Mouse (Mus musculus): ENCODE results near the gene Pdzd2. TPM values are rescaled to one million over a fixed set of nuclear protein-coding genes. Genes with fewer than 3 reads are reported as not detected.

Pdzd2 gene
- polyA plus RNA-seq, 1 experiment from 2014 or later, result 33.2 TPM

- no peak overlapping the region for H3K4me2 ChIP-seq (ENCODE audit: low read depth, low read length)
- no peaks in the 10 kb centered on the region for H3K27me3 ChIP-seq (ENCODE audit: control insufficient read depth, insufficient read depth, low read depth, low read length)
- H3K36me3 ChIP-seq (ENCODE audit: control insufficient read depth, insufficient read depth, low read length), result no peaks in the 10 kb centered on the region
- ATAC-seq (ENCODE audit: low read depth), result no peak
- H3K9ac ChIP-seq (ENCODE audit: low read length), result no peak overlapping the region
- no peaks in the 10 kb centered on the region for H3K4me1 ChIP-seq (replicated peaks; ENCODE audit: control insufficient read depth, insufficient read depth, low read length)
- H3K27ac ChIP-seq (ENCODE audit: low read length), result no peak overlapping the region
- no peak overlapping the region for H3K4me3 ChIP-seq (ENCODE audit: low read length)
- H3K9me3 ChIP-seq (ENCODE audit: control insufficient read depth, low read length), result no peaks in the 10 kb centered on the region
- WGBS, result 74% methylated on average over 5 of the region's 5 CpGs
Measured at GRCm38 (mm10) chr15:12533254-12533653, 206.5 kb downstream of the Pdzd2 start.

- H3K27ac ChIP-seq (ENCODE audit: low read length), result no peak overlapping the region
- H3K9ac ChIP-seq (ENCODE audit: low read length), result no peak overlapping the region
- H3K27me3 ChIP-seq (ENCODE audit: control insufficient read depth, insufficient read depth, low read depth, low read length), result no peaks in the 10 kb centered on the region
- H3K9me3 ChIP-seq (ENCODE audit: control insufficient read depth, low read length), result no peaks in the 10 kb centered on the region
- no peak for ATAC-seq (ENCODE audit: low read depth)
- WGBS, result 87% methylated on average over 4 of the region's 4 CpGs
- H3K4me1 ChIP-seq (replicated peaks; ENCODE audit: control insufficient read depth, insufficient read depth, low read length), result no peaks in the 10 kb centered on the region
- no peak overlapping the region for H3K4me2 ChIP-seq (ENCODE audit: low read depth, low read length)
- H3K4me3 ChIP-seq (ENCODE audit: low read length), result no peak overlapping the region
- H3K36me3 ChIP-seq (ENCODE audit: control insufficient read depth, insufficient read depth, low read length), result no peaks in the 10 kb centered on the region
Measured at GRCm38 (mm10) chr15:12532568-12532967, 207.2 kb downstream of the Pdzd2 start.

GRCm38 (mm10) chr15:12522810-12523209 lies 216.9 kb downstream of the Pdzd2 start:
- Histone ChIP-seq H3K4me1 (replicated peaks; ENCODE audit: control insufficient read depth, insufficient read depth, low read length) (peaks cover 5% of the 10 kb centered on the region; the same call in 1 of the 2 replicates), H3K27ac (ENCODE audit: low read length) (no peak overlapping the region), H3K4me3 (ENCODE audit: low read length) (no peak overlapping the region), H3K36me3 (ENCODE audit: control insufficient read depth, insufficient read depth, low read length) (no peaks in the 10 kb centered on the region), H3K9me3 (ENCODE audit: control insufficient read depth, low read length) (no peaks in the 10 kb centered on the region), H3K27me3 (ENCODE audit: control insufficient read depth, insufficient read depth, low read depth, low read length) (no peaks in the 10 kb centered on the region), H3K4me2 (ENCODE audit: low read depth, low read length) (no peak overlapping the region), H3K9ac (ENCODE audit: low read length) (no peak overlapping the region)
- 49% methylated on average over 7 of the region's 7 CpGs for WGBS
- ATAC-seq (ENCODE audit: low read depth), result no peak

- H3K27ac ChIP-seq (ENCODE audit: low read length), result no peak overlapping the region
- no peaks in the 10 kb centered on the region for H3K9me3 ChIP-seq (ENCODE audit: control insufficient read depth, low read length)
- no peak for ATAC-seq (ENCODE audit: low read depth)
- H3K36me3 ChIP-seq (ENCODE audit: control insufficient read depth, insufficient read depth, low read length), result no peaks in the 10 kb centered on the region
- 66% methylated on average over 9 of the region's 9 CpGs for WGBS
- H3K9ac ChIP-seq (ENCODE audit: low read length), result no peak overlapping the region
- H3K27me3 ChIP-seq (ENCODE audit: control insufficient read depth, insufficient read depth, low read depth, low read length), result no peaks in the 10 kb centered on the region
- no peak overlapping the region for H3K4me2 ChIP-seq (ENCODE audit: low read depth, low read length)
- H3K4me3 ChIP-seq (ENCODE audit: low read length), result no peak overlapping the region
- peaks cover 6% of the 10 kb centered on the region; the same call in 1 of the 2 replicates for H3K4me1 ChIP-seq (replicated peaks; ENCODE audit: control insufficient read depth, insufficient read depth, low read length)
Measured at GRCm38 (mm10) chr15:12520292-12520691, 219.4 kb downstream of the Pdzd2 start.

GRCm38 (mm10) chr15:12518370-12518973 lies 221.3 kb downstream of the Pdzd2 start:
- no peaks in the 10 kb centered on the region for H3K9me3 ChIP-seq (ENCODE audit: control insufficient read depth, low read length)
- no peak overlapping the region for H3K27ac ChIP-seq (ENCODE audit: low read length)
- H3K4me2 ChIP-seq (ENCODE audit: low read depth, low read length), result no peak overlapping the region
- WGBS, result 59% methylated on average over 14 of the region's 14 CpGs
- no peaks in the 10 kb centered on the region for H3K27me3 ChIP-seq (ENCODE audit: control insufficient read depth, insufficient read depth, low read depth, low read length)
- H3K4me1 ChIP-seq (replicated peaks; ENCODE audit: control insufficient read depth, insufficient read depth, low read length), result peaks cover 7% of the 10 kb centered on the region; the same call in 1 of the 2 replicates
- no peak overlapping the region for H3K4me3 ChIP-seq (ENCODE audit: low read length)
- 0 out of 2 replicates have a peak, but pooled peaks have one; percentile 19 for ATAC-seq (ENCODE audit: low read depth)
- no peak overlapping the region for H3K9ac ChIP-seq (ENCODE audit: low read length)
- no peaks in the 10 kb centered on the region for H3K36me3 ChIP-seq (ENCODE audit: control insufficient read depth, insufficient read depth, low read length)

GRCm38 (mm10) chr15:12517314-12517813 lies 222.4 kb downstream of the Pdzd2 start:
- Histone ChIP-seq H3K9ac (ENCODE audit: low read length) (no peak overlapping the region), H3K4me1 (replicated peaks; ENCODE audit: control insufficient read depth, insufficient read depth, low read length) (peaks cover 7% of the 10 kb centered on the region; the same call in 1 of the 2 replicates), H3K27ac (ENCODE audit: low read length) (no peak overlapping the region), H3K4me2 (ENCODE audit: low read depth, low read length) (no peak overlapping the region), H3K36me3 (ENCODE audit: control insufficient read depth, insufficient read depth, low read length) (no peaks in the 10 kb centered on the region), H3K4me3 (ENCODE audit: low read length) (no peak overlapping the region), H3K9me3 (ENCODE audit: control insufficient read depth, low read length) (no peaks in the 10 kb centered on the region), H3K27me3 (ENCODE audit: control insufficient read depth, insufficient read depth, low read depth, low read length) (no peaks in the 10 kb centered on the region)
- WGBS, result 42% methylated on average over 9 of the region's 9 CpGs
- ATAC-seq (ENCODE audit: low read depth), result no peak

- no peak overlapping the region for H3K27ac ChIP-seq (ENCODE audit: low read length)
- ATAC-seq (ENCODE audit: low read depth), result peak; percentile 69
Measured at GRCm38 (mm10) chr15:12515272-12515844, 224.4 kb downstream of the Pdzd2 start.

GRCm38 (mm10) chr15:12513526-12513925 lies 226.2 kb downstream of the Pdzd2 start:
- Histone ChIP-seq H3K4me3 (ENCODE audit: low read length) (no peak overlapping the region), H3K4me2 (ENCODE audit: low read depth, low read length) (no peak overlapping the region), H3K9ac (ENCODE audit: low read length) (no peak overlapping the region), H3K4me1 (replicated peaks; ENCODE audit: control insufficient read depth, insufficient read depth, low read length) (peaks cover 7% of the 10 kb centered on the region; the same call in 1 of the 2 replicates), H3K36me3 (ENCODE audit: control insufficient read depth, insufficient read depth, low read length) (no peaks in the 10 kb centered on the region), H3K9me3 (ENCODE audit: control insufficient read depth, low read length) (no peaks in the 10 kb centered on the region), H3K27ac (ENCODE audit: low read length) (no peak overlapping the region), H3K27me3 (ENCODE audit: control insufficient read depth, insufficient read depth, low read depth, low read length) (no peaks in the 10 kb centered on the region)
- WGBS, result 56% methylated on average over 9 of the region's 9 CpGs
- ATAC-seq (ENCODE audit: low read depth), result no peak

More at GRCm38 (mm10) chr15:12515272-12515844, 224.4 kb downstream of the Pdzd2 start:
- 70% methylated on average over 9 of the region's 9 CpGs for WGBS
- no peaks in the 10 kb centered on the region for H3K9me3 ChIP-seq (ENCODE audit: control insufficient read depth, low read length)
- no peak overlapping the region for H3K4me3 ChIP-seq (ENCODE audit: low read length)
- H3K9ac ChIP-seq (ENCODE audit: low read length), result no peak overlapping the region
- H3K27me3 ChIP-seq (ENCODE audit: control insufficient read depth, insufficient read depth, low read depth, low read length), result no peaks in the 10 kb centered on the region
- H3K4me1 ChIP-seq (replicated peaks; ENCODE audit: control insufficient read depth, insufficient read depth, low read length), result peaks cover 7% of the 10 kb centered on the region; the same call in 1 of the 2 replicates
- H3K4me2 ChIP-seq (ENCODE audit: low read depth, low read length), result no peak overlapping the region
- H3K36me3 ChIP-seq (ENCODE audit: control insufficient read depth, insufficient read depth, low read length), result no peaks in the 10 kb centered on the region

- WGBS, result 75% methylated on average over 10 of the region's 10 CpGs
- Histone ChIP-seq H3K36me3 (ENCODE audit: control insufficient read depth, insufficient read depth, low read length) (no peaks in the 10 kb centered on the region), H3K4me2 (ENCODE audit: low read depth, low read length) (no peak overlapping the region), H3K27ac (ENCODE audit: low read length) (no peak overlapping the region), H3K4me1 (replicated peaks; ENCODE audit: control insufficient read depth, insufficient read depth, low read length) (no peaks in the 10 kb centered on the region), H3K4me3 (ENCODE audit: low read length) (no peak overlapping the region), H3K9ac (ENCODE audit: low read length) (no peak overlapping the region), H3K27me3 (ENCODE audit: control insufficient read depth, insufficient read depth, low read depth, low read length) (no peaks in the 10 kb centered on the region), H3K9me3 (ENCODE audit: control insufficient read depth, low read length) (no peaks in the 10 kb centered on the region)
- no peak for ATAC-seq (ENCODE audit: low read depth)
Measured at GRCm38 (mm10) chr15:12508765-12509377, 230.9 kb downstream of the Pdzd2 start.

Data from lung, embryonic 16.5 days (tissue).